Mouse (Mus musculus): ENCODE measurements around the gene Galm. TPM values are rescaled to one million over a fixed set of nuclear protein-coding genes. Genes with fewer than 3 reads are reported as not detected.

The Galm gene
- polyA plus RNA-seq, 1 experiment from 2014 or later, result 38.4 TPM

GRCm38 (mm10) chr17:80120396-80120795 lies 6.9 kb upstream of the Galm start:
- Histone ChIP-seq H3K36me3 (ENCODE audit: control insufficient read depth, insufficient read depth, low read length) (no peaks in the 10 kb centered on the region), H3K4me2 (ENCODE audit: low read length) (no peak overlapping the region), H3K4me1 (replicated peaks; ENCODE audit: control insufficient read depth, insufficient read depth, low read length) (no peaks in the 10 kb centered on the region), H3K27me3 (replicated peaks; ENCODE audit: control insufficient read depth, insufficient read depth, low read length) (no peaks in the 10 kb centered on the region), H3K27ac (ENCODE audit: low read depth) (no peak overlapping the region), H3K4me3 (ENCODE audit: low read depth, low read length) (no peak overlapping the region), H3K9me3 (ENCODE audit: control insufficient read depth, low read length) (no peaks in the 10 kb centered on the region), H3K9ac (ENCODE audit: low read length) (no peak overlapping the region)
- DNase-seq (ENCODE audit: low spot score), result no peak
- no peak for ATAC-seq (replicated peaks; ENCODE audit: low FRiP score, low TSS enrichment, low read depth)
- WGBS, result 94% methylated on average over 3 of the region's 3 CpGs

GRCm38 (mm10) chr17:80121833-80122232 lies 5.4 kb upstream of the Galm start:
- DNase-seq (ENCODE audit: low spot score), result no peak
- ATAC-seq (replicated peaks; ENCODE audit: low FRiP score, low TSS enrichment, low read depth), result no peak
- no peak overlapping the region for H3K27ac ChIP-seq (ENCODE audit: low read depth)
- H3K9ac ChIP-seq (ENCODE audit: low read length), result no peak overlapping the region
- 67% methylated on average over 1 of the region's 1 CpGs for WGBS
- no peak overlapping the region for H3K4me3 ChIP-seq (ENCODE audit: low read depth, low read length)
- no peaks in the 10 kb centered on the region for H3K4me1 ChIP-seq (replicated peaks; ENCODE audit: control insufficient read depth, insufficient read depth, low read length)
- H3K9me3 ChIP-seq (ENCODE audit: control insufficient read depth, low read length), result no peaks in the 10 kb centered on the region
- H3K36me3 ChIP-seq (ENCODE audit: control insufficient read depth, insufficient read depth, low read length), result no peaks in the 10 kb centered on the region
- H3K4me2 ChIP-seq (ENCODE audit: low read length), result no peak overlapping the region
- H3K27me3 ChIP-seq (replicated peaks; ENCODE audit: control insufficient read depth, insufficient read depth, low read length), result no peaks in the 10 kb centered on the region

GRCm38 (mm10) chr17:80124985-80125750 lies 2.1 kb upstream of the Galm start:
- Histone ChIP-seq H3K27me3 (replicated peaks; ENCODE audit: control insufficient read depth, insufficient read depth, low read length) (no peaks in the 10 kb centered on the region), H3K27ac (ENCODE audit: low read depth) (no peak overlapping the region), H3K36me3 (ENCODE audit: control insufficient read depth, insufficient read depth, low read length) (no peaks in the 10 kb centered on the region), H3K9me3 (ENCODE audit: control insufficient read depth, low read length) (no peaks in the 10 kb centered on the region), H3K4me1 (replicated peaks; ENCODE audit: control insufficient read depth, insufficient read depth, low read length) (peaks cover 10% of the 10 kb centered on the region), H3K4me2 (ENCODE audit: low read length) (no peak overlapping the region), H3K4me3 (ENCODE audit: low read depth, low read length) (no peak overlapping the region), H3K9ac (ENCODE audit: low read length) (no peak overlapping the region)
- DNase-seq (ENCODE audit: low spot score), result no peak
- no peak for ATAC-seq (replicated peaks; ENCODE audit: low FRiP score, low TSS enrichment, low read depth)
- 78% methylated on average over 5 of the region's 5 CpGs for WGBS

DNA sequence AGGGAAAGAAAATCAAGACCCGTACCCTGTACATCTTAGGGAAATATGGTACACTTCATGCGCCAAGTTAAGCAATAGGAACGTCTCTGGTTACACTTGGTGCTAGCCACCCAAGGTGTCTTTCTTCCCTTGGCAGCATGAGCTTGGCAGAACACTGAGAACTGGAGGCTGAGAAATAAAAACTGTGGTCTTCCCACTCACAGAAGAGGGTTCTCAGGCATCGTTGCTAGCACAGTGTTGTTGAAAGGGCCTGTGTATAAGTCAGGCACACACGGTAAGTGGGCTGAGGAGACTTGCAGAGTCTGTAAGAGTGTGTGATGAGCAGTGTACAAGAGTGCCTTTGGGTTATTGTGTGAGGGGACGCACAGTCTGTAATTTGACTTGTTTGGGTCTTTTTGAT lies 1.1 kb upstream of the Galm start:
- no peaks in the 10 kb centered on the region for H3K36me3 ChIP-seq (ENCODE audit: control insufficient read depth, insufficient read depth, low read length)
- WGBS, result 92% methylated on average over 6 of the region's 6 CpGs
- no peak overlapping the region for H3K4me3 ChIP-seq (ENCODE audit: low read depth, low read length)
- H3K27ac ChIP-seq (ENCODE audit: low read depth), result no peak overlapping the region
- no peak overlapping the region for H3K4me2 ChIP-seq (ENCODE audit: low read length)
- no peaks in the 10 kb centered on the region for H3K27me3 ChIP-seq (replicated peaks; ENCODE audit: control insufficient read depth, insufficient read depth, low read length)
- DNase-seq (ENCODE audit: low spot score) (no peak), ATAC-seq (replicated peaks; ENCODE audit: low FRiP score, low TSS enrichment, low read depth) (no peak)
- H3K9ac ChIP-seq (ENCODE audit: low read length), result no peak overlapping the region
- peaks cover 10% of the 10 kb centered on the region for H3K4me1 ChIP-seq (replicated peaks; ENCODE audit: control insufficient read depth, insufficient read depth, low read length)
- H3K9me3 ChIP-seq (ENCODE audit: control insufficient read depth, low read length), result no peaks in the 10 kb centered on the region

DNA sequence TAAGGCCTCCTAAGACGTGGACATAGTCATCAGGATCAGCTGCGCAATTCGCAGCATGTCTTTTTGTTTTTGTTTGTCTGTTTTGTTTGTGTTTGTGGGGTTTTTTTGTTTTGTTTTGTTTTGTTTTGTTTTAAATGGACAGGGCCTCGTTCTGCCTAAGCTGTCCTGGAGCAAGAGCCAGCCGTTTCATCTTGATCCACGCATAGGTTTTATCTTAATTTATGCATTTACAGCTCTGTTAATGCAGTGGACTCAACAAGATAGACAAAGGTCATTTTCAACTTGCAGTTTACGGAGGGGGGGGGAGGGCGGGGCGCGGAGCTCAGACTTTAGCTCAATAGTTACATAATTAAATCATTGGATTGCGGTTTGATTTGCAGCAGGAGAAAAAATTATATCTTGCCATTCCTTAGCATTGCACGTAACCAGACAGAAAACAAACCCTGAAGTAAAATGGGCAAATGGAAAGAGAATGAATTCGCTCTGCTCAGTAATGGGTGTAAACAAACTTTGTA lies 1.3 kb downstream of the Galm start:
- no peak for DNase-seq (ENCODE audit: low spot score)
- Histone ChIP-seq H3K9me3 (ENCODE audit: control insufficient read depth, low read length) (no peaks in the 10 kb centered on the region), H3K4me1 (replicated peaks; ENCODE audit: control insufficient read depth, insufficient read depth, low read length) (peaks cover 10% of the 10 kb centered on the region), H3K4me3 (ENCODE audit: low read depth, low read length) (peak overlapping the region; percentile 56), H3K27ac (ENCODE audit: low read depth) (peak overlapping the region; percentile 78; the same call in 1 of the 2 replicates), H3K4me2 (ENCODE audit: low read length) (peak overlapping the region; percentile 73), H3K9ac (ENCODE audit: low read length) (no peak overlapping the region), H3K36me3 (ENCODE audit: control insufficient read depth, insufficient read depth, low read length) (no peaks in the 10 kb centered on the region), H3K27me3 (replicated peaks; ENCODE audit: control insufficient read depth, insufficient read depth, low read length) (no peaks in the 10 kb centered on the region)
- WGBS, result 68% methylated on average over 13 of the region's 13 CpGs
- ATAC-seq (replicated peaks; ENCODE audit: low FRiP score, low TSS enrichment, low read depth), result no peak

DNA sequence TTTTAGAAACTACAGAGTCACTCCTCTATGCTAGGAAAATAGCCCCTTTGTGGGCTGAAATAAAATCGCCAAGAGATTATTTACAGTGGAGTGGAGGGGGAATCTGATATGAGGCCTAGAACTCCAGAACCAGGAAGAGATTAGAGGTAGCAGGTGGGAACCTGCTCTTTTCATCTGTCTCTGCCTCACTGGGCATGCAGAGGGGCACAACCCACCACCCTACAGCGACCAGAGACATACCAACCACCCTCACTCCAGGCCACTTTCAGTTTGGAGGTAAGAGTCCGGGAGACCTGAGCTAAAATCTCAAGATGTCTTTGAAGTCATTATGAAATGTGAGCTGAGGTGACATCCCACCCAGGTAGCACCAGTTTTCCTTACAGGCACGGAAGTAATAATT lies 2.1 kb downstream of the Galm start:
- no peak for DNase-seq (ENCODE audit: low spot score)
- Histone ChIP-seq H3K4me1 (replicated peaks; ENCODE audit: control insufficient read depth, insufficient read depth, low read length) (peaks cover 10% of the 10 kb centered on the region), H3K36me3 (ENCODE audit: control insufficient read depth, insufficient read depth, low read length) (no peaks in the 10 kb centered on the region), H3K27ac (ENCODE audit: low read depth) (no peak overlapping the region), H3K9me3 (ENCODE audit: control insufficient read depth, low read length) (no peaks in the 10 kb centered on the region), H3K4me3 (ENCODE audit: low read depth, low read length) (no peak overlapping the region), H3K27me3 (replicated peaks; ENCODE audit: control insufficient read depth, insufficient read depth, low read length) (no peaks in the 10 kb centered on the region), H3K9ac (ENCODE audit: low read length) (no peak overlapping the region), H3K4me2 (ENCODE audit: low read length) (no peak overlapping the region; the same call in 1 of the 2 replicates)
- 82% methylated on average over 4 of the region's 4 CpGs for WGBS
- no peak for ATAC-seq (replicated peaks; ENCODE audit: low FRiP score, low TSS enrichment, low read depth)

GRCm38 (mm10) chr17:80130718-80131430 lies 3.6 kb downstream of the Galm start:
- Histone ChIP-seq H3K4me2 (ENCODE audit: low read length) (no peak overlapping the region), H3K4me1 (replicated peaks; ENCODE audit: control insufficient read depth, insufficient read depth, low read length) (peaks cover 10% of the 10 kb centered on the region), H3K9me3 (ENCODE audit: control insufficient read depth, low read length) (no peaks in the 10 kb centered on the region), H3K9ac (ENCODE audit: low read length) (no peak overlapping the region), H3K27me3 (replicated peaks; ENCODE audit: control insufficient read depth, insufficient read depth, low read length) (no peaks in the 10 kb centered on the region), H3K4me3 (ENCODE audit: low read depth, low read length) (no peak overlapping the region), H3K36me3 (ENCODE audit: control insufficient read depth, insufficient read depth, low read length) (no peaks in the 10 kb centered on the region), H3K27ac (ENCODE audit: low read depth) (no peak overlapping the region)
- no peak for ATAC-seq (replicated peaks; ENCODE audit: low FRiP score, low TSS enrichment, low read depth)
- DNase-seq (ENCODE audit: low spot score), result no peak
- 78% methylated on average over 9 of the region's 9 CpGs for WGBS

DNA sequence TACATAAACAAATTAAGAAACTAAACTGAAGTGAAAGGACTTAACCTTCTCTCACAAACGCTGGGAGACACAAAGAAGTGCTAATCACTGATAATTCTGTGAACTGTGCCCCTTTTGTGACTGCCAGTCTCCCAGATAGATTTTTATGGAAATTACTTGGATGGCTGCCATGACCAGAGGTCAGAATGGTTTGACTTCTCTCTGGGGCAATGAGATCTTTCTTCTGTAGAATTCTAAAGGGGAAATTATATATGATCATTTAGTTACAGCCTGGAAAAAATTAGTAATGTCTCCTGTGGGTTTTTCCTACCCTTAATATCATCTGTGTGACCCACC lies 4.1 kb downstream of the Galm start:
- Histone ChIP-seq H3K9ac (ENCODE audit: low read length) (no peak overlapping the region), H3K9me3 (ENCODE audit: control insufficient read depth, low read length) (no peaks in the 10 kb centered on the region), H3K27ac (ENCODE audit: low read depth) (no peak overlapping the region), H3K4me2 (ENCODE audit: low read length) (no peak overlapping the region), H3K4me3 (ENCODE audit: low read depth, low read length) (no peak overlapping the region), H3K4me1 (replicated peaks; ENCODE audit: control insufficient read depth, insufficient read depth, low read length) (peaks cover 10% of the 10 kb centered on the region), H3K27me3 (replicated peaks; ENCODE audit: control insufficient read depth, insufficient read depth, low read length) (no peaks in the 10 kb centered on the region), H3K36me3 (ENCODE audit: control insufficient read depth, insufficient read depth, low read length) (no peaks in the 10 kb centered on the region)
- DNase-seq (ENCODE audit: low spot score) (no peak), ATAC-seq (replicated peaks; ENCODE audit: low FRiP score, low TSS enrichment, low read depth) (no peak)
- WGBS, result 54% methylated on average over 1 of the region's 1 CpGs

Data from intestine, embryonic 14.5 days (tissue).